Mouse (Mus musculus): ENCODE data around the gene Ankrd34a.
A peak's percentile ranks its signal among the peaks of the same experiment; 100 is the strongest.

DNA sequence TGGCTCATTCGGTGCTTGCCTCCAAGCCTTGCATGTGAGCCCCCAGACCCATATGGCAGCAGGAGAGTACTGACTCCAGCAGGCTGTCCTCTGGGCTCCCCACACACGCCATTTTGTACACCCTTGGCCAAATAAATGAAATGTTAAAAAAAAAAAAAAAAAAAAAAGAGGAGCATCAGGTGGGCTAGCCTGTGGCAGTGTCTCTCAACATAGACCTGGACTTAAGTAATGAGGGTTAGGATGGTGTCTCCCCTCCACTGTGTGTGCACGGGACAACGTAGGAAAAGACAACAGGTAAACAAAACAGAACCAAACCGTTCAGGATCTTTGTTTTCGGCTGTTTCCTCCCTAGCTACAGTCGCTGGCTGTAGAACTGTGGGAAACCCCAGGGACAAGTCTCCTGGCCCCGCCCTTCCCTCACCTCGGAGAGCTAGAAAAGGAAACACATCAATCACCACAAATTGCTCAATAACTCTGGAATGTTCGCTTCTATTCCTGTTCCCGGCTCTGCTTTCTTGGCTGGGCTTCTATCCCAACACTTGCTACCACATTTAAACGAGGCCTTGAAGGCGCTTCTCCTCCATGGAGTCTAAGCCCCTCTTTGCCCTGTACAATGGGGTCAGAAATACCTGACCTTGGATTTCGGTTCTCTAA lies 20.3 kb upstream of the Ankrd34a start:
- no peak for TF ChIP-seq CTCF (IDR thresholded peaks at IDR 0.05)
- peak; percentile 94 for TF ChIP-seq EP300 (IDR thresholded peaks at IDR 0.05)
